ENCODE assay signal across 8 mouse cellular contexts in the genomic region with DNA sequence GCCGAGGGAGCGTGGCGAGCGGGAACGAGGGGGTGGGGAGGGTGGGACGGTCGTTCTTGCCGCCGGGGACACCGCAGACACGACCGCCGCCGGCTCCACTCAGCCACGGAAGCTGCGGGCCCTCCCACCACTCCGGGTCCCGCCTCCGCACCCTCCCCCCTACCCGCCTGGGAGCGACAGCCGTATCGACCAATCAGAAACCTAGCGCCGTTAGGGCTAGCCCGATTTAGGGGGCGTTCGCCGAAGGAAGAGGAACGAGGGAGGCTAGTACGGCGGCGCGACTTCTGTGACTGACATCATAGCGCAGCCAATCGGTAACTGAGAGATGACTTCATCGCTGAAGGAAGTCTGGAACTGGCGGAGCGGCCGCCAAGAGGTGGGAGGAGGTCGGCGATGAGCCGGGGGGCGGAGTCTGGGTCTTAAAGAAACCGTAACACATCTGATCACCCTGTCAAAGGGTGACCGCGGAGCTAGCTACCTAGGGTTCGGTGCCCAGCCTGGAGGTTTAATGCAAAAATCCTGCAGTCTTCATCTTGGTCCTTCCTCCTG. TPM values are rescaled to one million over a fixed set of nuclear protein-coding genes. Genes with fewer than 3 reads are reported as not detected.
A peak's percentile ranks its signal among the peaks of the same experiment; 100 is the strongest.
DNase-seq lines count a peak whose midpoint lies in the region; ATAC-seq lines count a peak whose summit lies in the region.

Mrtfa (minus strand) TSS at position 128 of the 549 bp plus-strand sequence.

- peak; percentile 99 for DNase-seq in CD4-positive, CD25-positive, alpha-beta regulatory T cell, adult 2 months (ENCODE audit: low read depth, low spot score)
- peak; percentile 98 for DNase-seq in fat pad, adult 2 months (ENCODE audit: extremely low read depth, low read depth, low spot score)
- peak; percentile 99 for DNase-seq in kidney, postnatal 10 days
- DNase-seq in natural killer cell, adult 2 months (ENCODE audit: low spot score in 2 of 2): peak; percentile 98

- H3K27ac ChIP-seq in brown adipose tissue, adult 24 weeks (replicated peaks; ENCODE audit: low read depth, low read length): peak within 1 kb of the TSS; percentile 83
- H3K27ac ChIP-seq in heart, embryonic 13.5 days (replicated peaks): peak within 1 kb of the TSS; percentile 76
- peak within 1 kb of the TSS; percentile 59 for H3K27ac ChIP-seq in liver, embryonic 12.5 days
- peak within 1 kb of the TSS; percentile 78 for H3K27ac ChIP-seq in stomach, embryonic 15.5 days

- H3K9me3 ChIP-seq in heart, embryonic 13.5 days: no peaks in the 10 kb centered on the region
- H3K9me3 ChIP-seq in liver, embryonic 12.5 days (replicated peaks): no peaks in the 10 kb centered on the region
- no peaks in the 10 kb centered on the region for H3K9me3 ChIP-seq in stomach, embryonic 15.5 days

- H3K4me1 ChIP-seq in brown adipose tissue, adult 24 weeks (ENCODE audit: control insufficient read depth, insufficient read depth, insufficient read length, low read length): 0 out of 2 replicates have a peak, but pooled peaks cover 2% of the 10 kb centered on the region
- H3K4me1 ChIP-seq in heart, embryonic 13.5 days: peaks cover 36% of the 10 kb centered on the region
- peaks cover 32% of the 10 kb centered on the region for H3K4me1 ChIP-seq in liver, embryonic 12.5 days
- peaks cover 45% of the 10 kb centered on the region for H3K4me1 ChIP-seq in stomach, embryonic 15.5 days

- H3K9ac ChIP-seq in heart, embryonic 13.5 days: peak within 1 kb of the TSS; percentile 94
- H3K9ac ChIP-seq in liver, embryonic 12.5 days: peak within 1 kb of the TSS; percentile 86
- peak within 1 kb of the TSS; percentile 85 for H3K9ac ChIP-seq in stomach, embryonic 15.5 days

- H3K4me2 ChIP-seq in heart, embryonic 13.5 days: peak within 1 kb of the TSS; percentile 98
- peak within 1 kb of the TSS; percentile 100 for H3K4me2 ChIP-seq in liver, embryonic 12.5 days
- peak within 1 kb of the TSS; percentile 67 for H3K4me2 ChIP-seq in stomach, embryonic 15.5 days

- under 1% methylated on average over 48 of the region's 48 CpGs for WGBS in heart, embryonic 13.5 days
- under 1% methylated on average over 34 of the region's 48 CpGs for WGBS in liver, embryonic 12.5 days (ENCODE audit: insufficient replicate concordance)
- under 1% methylated on average over 48 of the region's 48 CpGs for WGBS in stomach, embryonic 15.5 days

- H3K36me3 ChIP-seq in heart, embryonic 13.5 days: no peaks in the 10 kb centered on the region
- H3K36me3 ChIP-seq in liver, embryonic 12.5 days: no peaks in the 10 kb centered on the region
- H3K36me3 ChIP-seq in stomach, embryonic 15.5 days: no peaks in the 10 kb centered on the region

- H3K4me3 ChIP-seq in brown adipose tissue, adult 24 weeks (ENCODE audit: insufficient read depth, low read depth, low read length): peak within 1 kb of the TSS; percentile 77
- H3K4me3 ChIP-seq in heart, embryonic 13.5 days: peak within 1 kb of the TSS; percentile 96
- peak within 1 kb of the TSS; percentile 84 for H3K4me3 ChIP-seq in liver, embryonic 12.5 days
- peak within 1 kb of the TSS; percentile 97 for H3K4me3 ChIP-seq in stomach, embryonic 15.5 days (replicated peaks)

- no peaks in the 10 kb centered on the region for H3K27me3 ChIP-seq in heart, embryonic 13.5 days (replicated peaks)
- no peaks in the 10 kb centered on the region for H3K27me3 ChIP-seq in liver, embryonic 12.5 days (replicated peaks)
- no peaks in the 10 kb centered on the region for H3K27me3 ChIP-seq in stomach, embryonic 15.5 days (replicated peaks)

- peak; percentile 99 for ATAC-seq in heart, embryonic 13.5 days (ENCODE audit: extremely low read depth, insufficient number of reproducible peaks, low FRiP score, low TSS enrichment)
- ATAC-seq in liver, embryonic 12.5 days: peak; percentile 97
- ATAC-seq in stomach, embryonic 15.5 days (ENCODE audit: insufficient read depth, low FRiP score, low read depth): peak; percentile 99

RNA-seq across cellular contexts. Expression of gene Mrtfa, which starts in this region (rescaled TPM):
- 2.7 and 3.6 TPM in 2 replicates for polyA plus RNA-seq in brown adipose tissue, adult 24 weeks (2012; ENCODE audit: insufficient read depth, insufficient read length, missing spikeins)
- 13.9 and 15.9 TPM in 2 replicates for polyA plus RNA-seq in heart, embryonic 13.5 days (2015; fragmentation: Nextera tagmentation; extraction: Ambion mirVana)
- polyA plus RNA-seq in liver, embryonic 12.5 days (2016; fragmentation: Nextera tagmentation; extraction: Ambion mirVana): 8.0 and 8.7 TPM in 2 replicates
- polyA plus RNA-seq in stomach, embryonic 15.5 days (2015; fragmentation: Nextera tagmentation; extraction: Ambion mirVana): 23.9 and 28.2 TPM in 2 replicates

Comparison
In these comparisons a context has a peak if more than half of its experiments do, and no peak if none do; other contexts are left out.
1. Peak in every context shown above with its lines: DNase-seq, ATAC-seq, H3K4me3 ChIP-seq and H3K27ac ChIP-seq.